Mouse (Mus musculus) G1E (cell line): ENCODE measurements around the gene Phc2.

Source experiments
- CTCF ChIP-seq: IDR thresholded peaks from 2 replicates; pipeline ENCODE4 v1.5.1; 2012; ENCODE audit warnings: low read depth, low read length, inconsistent platforms, mixed read lengths
- GATA1 ChIP-seq: IDR thresholded peaks from 2 replicates; pipeline ENCODE4 v1.6.1; 2012; ENCODE audit warnings: borderline replicate concordance, low read length, inconsistent platforms, mixed read lengths
- TAL1 ChIP-seq: conservative IDR thresholded peaks from 2 replicates; pipeline ENCODE4 v1.6.1; 2012; ENCODE audit warnings: low read depth, low read length, inconsistent platforms, mixed read lengths

GRCm38 (mm10) chr4:128743031-128743626, 88.6 kb downstream of the Phc2 start:
- no peak for TF ChIP-seq CTCF
- no peak for TF ChIP-seq TAL1
- TF ChIP-seq GATA1: no peak
